Mouse (Mus musculus): ENCODE data around the gene Ccni. TPM values are rescaled to one million over a fixed set of nuclear protein-coding genes. Genes with fewer than 3 reads are reported as not detected.
A peak's percentile ranks its signal among the peaks of the same experiment; 100 is the strongest.

Gene Ccni
- total RNA-seq (2015) = 184 and 191 TPM in 2 replicates
- total RNA-seq (2017) = 159 and 163 TPM in 2 replicates

DNA sequence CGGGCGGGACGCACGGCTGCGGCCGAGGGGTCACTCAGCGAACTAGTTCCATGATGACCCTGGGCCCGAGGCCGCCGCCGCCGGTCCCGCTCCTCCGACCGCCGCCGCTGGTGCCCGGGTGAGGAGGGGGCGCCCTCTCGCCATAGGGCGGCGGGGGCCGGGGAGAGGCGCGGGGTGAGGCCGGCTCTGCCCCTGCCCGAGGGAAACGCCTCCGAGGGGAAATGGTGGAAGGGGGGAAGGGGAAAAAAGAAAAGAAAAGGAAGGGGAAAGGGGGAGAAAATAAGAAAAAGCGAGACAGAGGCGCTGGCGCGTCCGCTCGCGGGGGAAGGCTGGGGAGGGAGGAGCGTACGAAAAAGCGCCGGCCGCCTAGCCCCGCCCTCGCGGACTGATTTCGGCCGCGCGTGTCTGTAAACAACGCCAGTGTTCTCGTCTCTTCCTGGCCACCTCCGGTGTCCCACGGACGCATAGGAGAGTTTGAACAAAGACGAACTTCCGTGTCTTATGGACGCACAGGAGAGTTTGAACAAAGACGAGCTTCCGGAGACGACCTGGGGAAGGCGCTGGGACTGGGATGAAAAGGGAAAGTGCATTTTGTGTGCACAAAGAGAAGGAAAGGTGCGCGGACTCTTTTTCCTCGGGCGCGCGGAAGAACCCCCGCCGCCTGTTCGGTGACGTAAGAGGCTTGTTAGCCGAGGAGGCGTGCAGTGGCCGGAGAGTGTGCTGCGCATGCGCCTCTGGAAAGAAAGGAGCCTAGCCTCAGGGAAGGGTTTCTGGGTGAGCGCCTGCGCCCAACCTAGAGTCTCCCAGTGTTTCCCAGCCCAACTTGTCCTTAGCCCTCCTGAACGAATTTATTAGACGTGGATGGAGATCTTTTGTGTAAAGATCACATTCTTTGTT, at the start of gene Ccni, which contains the start of gene 2010109A12Rik:
Gene Ccni (minus strand): TSS at position 387 of the 897 bp plus-strand sequence.
Gene 2010109A12Rik (plus strand): TSS at position 410 of the 897 bp plus-strand sequence.
- ATAC-seq (replicated peaks; ENCODE audit: poor library complexity) = peak; percentile 85

DNA sequence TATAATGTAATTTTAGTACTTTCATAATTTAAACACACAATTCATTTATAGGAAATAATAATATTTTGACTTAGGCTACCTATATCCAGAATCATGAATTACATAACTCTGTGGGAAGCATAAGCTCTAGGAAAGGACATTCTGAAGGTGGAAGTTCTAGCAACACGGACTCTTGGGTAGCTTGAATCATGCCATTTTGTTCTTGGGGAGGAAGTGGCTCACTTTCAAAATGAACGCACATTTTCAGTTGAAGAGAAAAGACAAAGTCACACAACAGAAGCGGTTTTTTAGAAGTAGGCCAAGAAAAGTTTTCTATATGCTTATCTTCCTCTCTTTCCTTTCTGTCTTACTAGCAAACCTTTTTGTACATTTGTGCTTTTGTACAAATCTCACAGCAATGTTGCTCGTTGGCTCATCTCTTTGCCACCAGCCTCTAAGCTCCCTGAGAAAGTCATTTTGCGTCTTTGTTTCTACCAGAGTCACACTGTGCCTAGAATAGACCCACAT, 49.5 kb upstream of the Ccni start:
- no peak for ATAC-seq (replicated peaks; ENCODE audit: poor library complexity)

GRCm38 (mm10) chr5:93251001-93251760, 44.9 kb upstream of the Ccni start:
- ATAC-seq (replicated peaks; ENCODE audit: poor library complexity) = no peak

GRCm38 (mm10) chr5:93249940-93250578, 43.8 kb upstream of the Ccni start:
- no peak for ATAC-seq (replicated peaks; ENCODE audit: poor library complexity)

GRCm38 (mm10) chr5:93245280-93245679, 39.0 kb upstream of the Ccni start:
- no peak for ATAC-seq (replicated peaks; ENCODE audit: poor library complexity)

GRCm38 (mm10) chr5:93239590-93240544, 33.6 kb upstream of the Ccni start:
- ATAC-seq (replicated peaks; ENCODE audit: poor library complexity) = peak; percentile 96

DNA sequence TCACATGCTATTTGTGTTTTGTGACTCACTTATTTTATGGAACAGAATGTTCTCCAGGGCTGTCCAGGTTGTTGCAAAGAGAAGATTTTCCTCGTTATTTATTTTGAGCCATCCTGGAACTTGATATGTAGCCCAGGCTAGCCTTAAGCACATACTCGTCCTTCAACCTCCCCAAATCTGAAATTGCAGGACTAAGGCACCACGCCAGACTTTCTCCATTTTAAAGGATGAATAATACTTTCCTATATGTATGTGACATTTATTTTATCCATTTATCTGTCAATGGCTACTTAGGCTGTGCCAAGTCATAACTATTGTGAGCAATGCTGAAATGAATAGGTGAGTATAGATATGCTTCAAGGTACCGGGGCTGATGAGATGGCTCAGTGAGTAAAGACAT, 30.2 kb upstream of the Ccni start:
- ATAC-seq (replicated peaks; ENCODE audit: poor library complexity) = no peak

GRCm38 (mm10) chr5:93235888-93236287, 29.6 kb upstream of the Ccni start:
- no peak for ATAC-seq (replicated peaks; ENCODE audit: poor library complexity)

- no peak for ATAC-seq (replicated peaks; ENCODE audit: poor library complexity)
Measured at GRCm38 (mm10) chr5:93234605-93235004, 28.3 kb upstream of the Ccni start.

GRCm38 (mm10) chr5:93234130-93234529, 27.8 kb upstream of the Ccni start:
- no peak for ATAC-seq (replicated peaks; ENCODE audit: poor library complexity)

DNA sequence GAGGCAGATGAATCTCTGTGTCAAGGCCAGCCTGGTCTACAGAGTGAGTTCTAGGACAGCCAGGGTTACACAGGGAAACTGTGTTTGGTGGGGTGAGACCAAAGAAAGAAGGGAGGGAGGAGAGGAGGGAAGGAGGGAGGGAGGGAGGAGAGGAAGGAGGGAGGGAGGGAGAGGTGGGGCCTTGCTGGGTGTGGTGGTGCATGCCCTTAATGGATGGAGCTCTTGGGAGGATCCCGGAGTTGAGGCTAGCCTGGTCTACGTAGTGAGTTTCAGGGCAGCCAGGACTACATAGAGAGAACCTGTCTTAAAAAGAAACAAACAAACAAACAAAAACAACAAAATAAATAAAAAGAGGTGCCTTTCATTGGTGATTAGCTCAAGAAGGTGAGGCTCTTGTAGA, 26.5 kb upstream of the Ccni start:
- ATAC-seq (replicated peaks; ENCODE audit: poor library complexity) = no peak

GRCm38 (mm10) chr5:93231721-93232120, 25.4 kb upstream of the Ccni start:
- no peak for ATAC-seq (replicated peaks; ENCODE audit: poor library complexity)

DNA sequence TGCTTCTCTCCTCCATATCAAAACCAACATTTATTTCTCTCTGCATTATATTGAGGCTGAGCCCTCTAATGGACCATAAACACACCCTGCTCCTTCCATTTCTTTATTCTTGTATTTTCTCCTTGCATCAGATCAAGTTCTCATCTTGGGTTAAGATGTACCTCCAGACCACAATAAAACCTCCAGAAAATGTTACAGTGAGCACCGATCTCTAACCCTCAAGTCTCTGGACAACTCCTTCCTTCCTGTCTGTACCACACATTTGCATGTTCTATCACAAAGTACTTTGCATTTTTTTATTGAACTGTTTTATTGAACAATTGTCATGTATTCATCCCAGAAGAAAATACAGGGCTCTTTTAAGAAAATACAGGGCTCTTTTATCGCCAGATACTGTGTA, 23.2 kb upstream of the Ccni start:
- ATAC-seq (replicated peaks; ENCODE audit: poor library complexity) = peak; percentile 46

DNA sequence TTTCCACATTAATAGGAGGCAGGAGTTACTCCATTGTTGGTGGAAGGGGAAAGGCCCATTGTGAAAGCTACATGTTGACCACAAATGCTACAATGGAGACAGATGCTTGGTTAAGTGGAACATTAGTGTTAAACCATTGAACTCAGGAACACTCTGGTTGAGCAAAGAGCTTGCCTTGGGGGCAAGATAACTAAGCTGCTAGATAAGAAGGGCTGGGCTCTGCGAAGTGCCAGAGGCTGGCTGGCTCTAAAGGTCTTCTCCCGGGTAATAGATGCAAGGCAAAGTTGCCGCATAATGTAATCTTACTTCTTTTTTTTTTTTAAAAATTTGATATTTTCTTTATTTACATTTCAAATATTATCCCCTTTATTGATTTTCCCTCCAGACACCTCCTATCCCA, 20.9 kb upstream of the Ccni start:
- ATAC-seq (replicated peaks; ENCODE audit: poor library complexity) = peak; percentile 81

GRCm38 (mm10) chr5:93224549-93224948, 18.3 kb upstream of the Ccni start:
- no peak for ATAC-seq (replicated peaks; ENCODE audit: poor library complexity)

DNA sequence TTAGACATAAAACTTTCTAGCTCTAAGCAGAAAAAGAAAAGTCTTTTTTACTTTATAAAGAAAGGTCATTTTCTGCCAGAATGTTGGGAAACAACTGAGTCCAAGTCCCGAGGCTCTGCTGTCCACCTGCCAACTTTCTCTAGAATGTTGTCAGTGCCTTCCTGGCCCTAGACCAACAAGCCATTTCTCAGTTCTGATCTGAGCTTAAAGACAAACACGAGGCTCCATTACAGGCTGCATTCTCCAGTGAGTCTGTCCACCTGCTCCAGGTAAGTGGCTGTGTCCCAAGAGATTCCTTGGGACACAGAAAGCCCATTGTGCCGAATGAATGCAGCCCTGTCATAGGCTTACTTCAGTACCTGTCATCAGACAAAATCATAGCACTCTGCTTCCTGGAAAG, 15.4 kb upstream of the Ccni start:
- no peak for ATAC-seq (replicated peaks; ENCODE audit: poor library complexity)

DNA sequence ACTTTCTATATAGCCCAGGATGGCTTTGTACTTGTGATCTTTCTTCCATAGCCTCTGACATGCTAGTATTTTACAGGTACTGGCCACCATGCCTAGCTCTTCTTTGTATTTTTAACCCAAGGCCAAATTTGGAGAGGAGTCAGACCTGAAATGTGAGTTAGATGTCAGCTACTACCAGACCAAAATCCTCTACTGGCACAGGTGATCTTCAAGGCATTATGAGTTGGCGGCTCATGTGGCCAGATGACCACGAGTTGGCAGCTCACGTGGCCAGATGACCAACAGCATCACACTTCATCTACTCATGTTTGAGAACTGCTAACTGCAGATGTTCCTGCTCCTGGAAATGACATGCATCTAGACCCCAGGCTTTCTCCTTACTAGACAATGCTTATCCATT, 12.1 kb upstream of the Ccni start:
- ATAC-seq (replicated peaks; ENCODE audit: poor library complexity) = no peak

- no peak for ATAC-seq (replicated peaks; ENCODE audit: poor library complexity)
Measured at GRCm38 (mm10) chr5:93207555-93207954, 1.3 kb upstream of the Ccni start.

DNA sequence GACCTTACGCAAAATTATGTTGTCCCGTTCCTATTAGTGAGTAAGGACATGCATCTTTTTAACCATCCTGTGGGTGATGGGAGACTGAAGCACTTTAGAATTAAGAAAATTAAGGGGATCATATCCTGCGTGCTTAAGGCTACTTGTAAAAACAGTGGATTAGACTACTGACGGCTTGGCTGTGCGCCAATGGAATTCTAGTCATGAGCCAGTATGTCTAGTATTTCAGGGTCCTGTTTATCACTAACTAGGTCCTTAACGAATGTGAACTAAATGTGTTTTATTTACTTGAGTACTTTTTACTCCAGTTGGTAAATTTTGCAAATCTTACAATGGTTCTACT, 682 bp upstream of the Ccni start:
- no peak; the same call in 1 of the 2 replicates for ATAC-seq (replicated peaks; ENCODE audit: poor library complexity)
